In the genomic region with DNA sequence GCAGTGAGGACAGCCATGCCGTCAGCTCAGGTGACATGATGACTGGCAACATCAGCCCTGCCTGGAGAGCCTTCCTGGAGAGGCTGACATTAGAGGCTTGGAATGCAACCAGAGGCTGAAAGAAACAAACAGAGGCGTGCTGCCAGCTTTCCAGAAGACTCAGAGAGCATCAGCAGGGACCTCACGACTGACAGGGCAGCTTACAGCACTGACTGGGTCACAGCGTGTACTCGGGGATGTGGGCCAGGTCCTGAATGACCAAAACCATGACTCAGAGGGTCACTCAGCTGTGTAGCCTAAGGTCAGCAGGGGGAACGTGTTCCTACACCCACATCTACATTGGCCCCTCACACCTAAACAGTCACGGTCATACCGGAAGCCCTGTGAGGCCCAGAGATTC, we compare ENCODE assay signal across 13 mouse cellular contexts. TPM values are rescaled to one million over a fixed set of nuclear protein-coding genes. Genes with fewer than 3 reads are reported as not detected.
DNase-seq lines count a peak whose midpoint lies in the region; ATAC-seq and TF ChIP-seq lines count a peak whose summit lies in the region.
"Had no signal": no experiment of that assay in that cellular context is flagged by ENCODE, and none has a peak within 500 bp of the region (broad histone marks: within the 10 kb centered on the region; RNA-seq: fewer than 3 reads in every experiment).

No protein-coding gene starts in this region.

- in situ Hi-C loops in Patski (cut with MboI; ENCODE audit: low pct_unique_long_range_greater_than_20kb), result no loop called here

- TF ChIP-seq CTCF in Patski (IDR thresholded peaks at IDR 0.05), result no peak

- DNase-seq in adrenal gland, postnatal 36 days, result peak; percentile 51 to 58
- DNase-seq in adrenal gland, adult 18-20 months (ENCODE audit: low spot score in 2 of 2), result no peak
- peak; percentile 50 for DNase-seq in 3134 (ENCODE audit: extremely low read depth, insufficient read length, low spot score)
- no peak for DNase-seq in Patski (ENCODE audit: low read depth, low spot score)
- DNase-seq in lung, postnatal 25 days (ENCODE audit: low spot score), result peak; percentile 23
- no peak for DNase-seq in right cerebral cortex, postnatal 14 days
- DNase-seq in ovary, postnatal 14 days (ENCODE audit: low spot score), result no peak
- DNase-seq: cerebellum, adult 9-10 months; kidney, adult 2 months; layer of hippocampus, postnatal 36 days; retina, postnatal 1 day had no signal

- POLR2A ChIA-PET in Patski (lab: Charles Lee), result interaction anchor here (1.4 kb wide), 1 partner anchor 10 kb away, joined by 3 read pairs; a partner anchor contains a TSS

- peak; percentile 32 for ATAC-seq in Patski

- no peaks in the 10 kb centered on the region for H3K27me3 ChIP-seq in Patski
- H3K27me3 ChIP-seq: embryonic facial prominence, embryonic 15.5 days; neural tube, embryonic 15.5 days had no signal

- CTCF ChIA-PET in Patski (lab: Charles Lee), result interaction anchor here (0.8 kb wide), 1 partner anchor 20 kb away, joined by 4 read pairs; no protein-coding TSS in a partner anchor

RNA-seq across cellular contexts. Expression of a gene that starts 10.0 kb away (rescaled TPM):
- total RNA-seq in adrenal gland, postnatal 36 days (2021), result 10 to 100 TPM; 29.2 to 74.8 TPM
- total RNA-seq in adrenal gland, adult 18-20 months (2021), result 100 to 1,000 TPM in 1 of 2 experiments, 10 to 100 TPM in 1; 28.0 to 133 TPM
- 46.7 TPM for polyA plus RNA-seq in Patski (2021)

Comparison
In these comparisons a context has a peak if more than half of its experiments do, and no peak if none do; other contexts are left out.
1. DNase-seq: peak in adrenal gland, postnatal 36 days (2 of 2), 3134 (single experiment) and lung, postnatal 25 days (single experiment); none in adrenal gland, adult 18-20 months (0 of 2), Patski (single experiment), right cerebral cortex, postnatal 14 days (single experiment) and ovary, postnatal 14 days (single experiment).